Mouse (Mus musculus) A20 (cell line): ENCODE results near the gene Rtl8c.
"Not testable (repeated sequence)": the region's sequence is repeated elsewhere in the genome, so short reads cannot be mapped to it uniquely, and the experiment has no call there.

ENCODE experiments used
- DNase-seq: peaks from one replicate; pipeline ENCODE4 v3.0.0-alpha.2; 2011; ENCODE audit warnings: low read depth, low spot score

Rtl8c gene

DNA sequence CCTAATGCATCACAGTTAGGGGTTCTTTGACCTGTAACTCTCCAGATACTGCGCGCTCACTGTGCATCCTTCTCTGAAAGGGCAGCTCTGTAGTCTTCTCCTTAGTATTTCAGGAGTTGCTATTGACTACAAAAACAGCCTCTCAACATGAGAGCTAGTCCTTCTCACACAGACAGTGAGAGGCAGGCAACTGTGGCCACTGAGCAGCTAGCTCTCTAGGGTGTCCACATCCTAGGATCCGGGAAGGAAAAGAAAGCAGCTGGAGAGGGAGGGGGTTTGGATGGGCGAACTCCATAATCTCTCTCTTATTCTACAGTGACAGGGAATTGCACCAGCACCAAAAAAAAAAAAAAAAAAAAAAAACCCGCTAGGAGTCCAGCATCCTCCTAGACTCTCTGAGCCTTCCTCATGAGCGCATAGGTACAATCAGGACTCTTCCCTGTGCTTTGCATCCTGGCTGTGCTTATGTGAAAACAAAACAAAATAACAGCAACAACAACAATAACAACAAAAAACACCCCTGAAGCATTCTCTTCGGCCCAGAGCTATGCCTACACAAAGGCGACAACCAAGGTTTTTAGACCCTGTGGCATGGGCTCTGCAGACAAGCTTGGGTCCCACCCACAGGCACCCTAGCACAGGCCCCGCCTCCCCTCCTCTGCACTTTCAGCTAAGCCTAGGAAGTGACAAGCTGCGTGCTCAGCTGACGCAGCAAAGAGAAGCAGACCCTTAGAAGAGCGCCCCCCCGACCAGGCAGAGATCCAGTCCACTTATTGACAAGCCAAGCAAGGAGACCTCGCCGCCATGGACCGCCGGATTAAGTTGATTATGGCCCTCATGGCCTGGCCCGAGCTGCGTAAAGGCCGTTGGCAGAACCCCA is at the start of gene Rtl8c:
Gene Rtl8c, plus strand, starts transcription at position 791 of the 880 bp plus-strand sequence.
- DNase-seq = no peak

GRCm38 (mm10) chrX:53579311-53579710 is 28.5 kb upstream of the Rtl8c start:
- no peak for DNase-seq

DNA sequence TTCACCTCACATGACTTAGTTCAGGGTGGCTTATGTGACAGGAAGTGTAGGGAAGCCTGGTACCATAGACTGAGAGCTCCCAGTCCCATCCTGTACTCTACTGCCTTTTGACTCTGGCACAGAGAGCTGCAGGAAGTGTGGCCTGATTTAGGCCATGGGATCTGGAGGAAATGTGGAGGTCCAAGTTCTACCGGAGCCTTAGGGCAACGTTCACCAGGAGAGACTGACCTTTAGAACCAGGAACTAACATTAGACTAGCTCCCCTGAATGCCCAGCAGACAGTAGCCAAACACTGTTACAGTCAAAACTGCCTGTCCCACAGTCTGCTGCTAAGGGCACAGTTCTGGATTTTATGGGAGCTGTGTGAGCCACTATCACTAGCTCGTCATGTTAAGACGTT is 26.4 kb upstream of the Rtl8c start:
- DNase-seq = not testable (repeated sequence)

GRCm38 (mm10) chrX:53583404-53583803 is 24.4 kb upstream of the Rtl8c start:
- DNase-seq = not testable (repeated sequence)

- DNase-seq = peak; percentile 1
These were observed 7.8 kb upstream of the Rtl8c start for GRCm38 (mm10) chrX:53599993-53600392.

GRCm38 (mm10) chrX:53606176-53606575 is 1.7 kb upstream of the Rtl8c start:
- DNase-seq = not testable (repeated sequence)

DNA sequence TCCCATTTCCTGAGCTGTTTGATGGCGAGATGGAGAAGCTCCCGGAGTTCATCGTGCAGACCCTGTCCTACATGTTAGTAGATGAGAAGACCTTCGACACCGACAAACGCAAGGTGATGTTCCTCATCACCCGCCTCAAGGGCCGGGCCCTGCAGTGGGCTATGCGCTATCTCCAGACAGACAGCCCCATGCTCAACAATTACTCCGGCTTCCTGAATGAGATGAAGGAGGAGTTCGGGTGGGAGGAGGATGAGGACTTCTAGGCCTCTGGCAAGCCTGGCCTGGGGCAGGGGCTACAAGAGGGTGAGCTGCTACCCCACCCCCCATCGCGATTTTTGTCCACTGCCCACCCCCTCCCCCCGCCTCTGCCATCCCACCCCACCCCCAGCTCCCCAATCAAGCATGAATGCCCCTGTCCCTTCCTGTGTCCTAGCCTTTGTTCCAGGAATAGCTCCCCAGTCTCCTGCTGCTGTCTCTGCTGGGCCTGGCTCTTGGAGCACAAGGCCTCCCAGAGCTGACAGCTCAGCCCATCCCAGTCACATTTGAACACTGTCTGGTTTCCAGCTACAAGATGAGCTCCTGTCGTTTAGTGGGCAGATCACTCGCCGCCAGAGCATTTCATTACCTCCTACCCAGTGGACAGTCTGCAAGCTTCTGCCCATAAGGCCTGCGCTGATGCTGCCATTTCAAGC is 436 bp downstream of the Rtl8c start:
- DNase-seq = no peak

- not testable (repeated sequence) for DNase-seq
These were observed 1.0 kb downstream of the Rtl8c start, which contains the start of gene Gm14597 for GRCm38 (mm10) chrX:53608879-53609278. TSS of gene Gm14597 (minus strand) at chrX:53608979.

GRCm38 (mm10) chrX:53610571-53610970 is 2.7 kb downstream of the Rtl8c start:
- DNase-seq = peak; percentile 50

- DNase-seq = not testable (repeated sequence)
These were observed 3.6 kb downstream of the Rtl8c start for GRCm38 (mm10) chrX:53611395-53611794.

- not testable (repeated sequence) for DNase-seq
These were observed 30.3 kb downstream of the Rtl8c start for GRCm38 (mm10) chrX:53638107-53638506.

- not testable (repeated sequence) for DNase-seq
These were observed 34.8 kb downstream of the Rtl8c start for GRCm38 (mm10) chrX:53642604-53642979.

GRCm38 (mm10) chrX:53642980-53643961 is 35.4 kb downstream of the Rtl8c start, which contains the start of gene Rtl8a:
TSS of gene Rtl8a (minus strand) at chrX:53643682.
- DNase-seq = not testable (repeated sequence)

- DNase-seq = no peak
These were observed 38.1 kb downstream of the Rtl8c start for GRCm38 (mm10) chrX:53645885-53646284.

- peak; percentile 3 for DNase-seq
These were observed 45.1 kb downstream of the Rtl8c start for GRCm38 (mm10) chrX:53652917-53653316.
